Mouse (Mus musculus) lung, adult 2 months (tissue): ENCODE measurements around the gene Gcgr. TPM values are rescaled to one million over a fixed set of nuclear protein-coding genes. Genes with fewer than 3 reads are reported as not detected.
"Not testable (repeated sequence)": the region's sequence is repeated elsewhere in the genome, so short reads cannot be mapped to it uniquely, and the experiment has no call there.

ENCODE experiments used
- DNase-seq: peaks from one replicate; pipeline ENCODE4 v3.0.0; 2022
- H3K4me1 ChIP-seq: fragments of 200-500 bp; 2 replicates; pipeline ENCODE4 v1.6.1; 2011; ENCODE audit warnings: low read length; ENCODE audit not compliant: control insufficient read depth, insufficient read depth
- H3K4me3 ChIP-seq: fragments of 200-500 bp; replicated peaks from 2 replicates; pipeline ENCODE3; 2011; ENCODE audit warnings: low read depth, mild to moderate bottlenecking, control low read depth, low read length; ENCODE audit errors: extremely low read depth
- CTCF ChIP-seq: fragments of 200-500 bp; IDR thresholded peaks from 2 replicates; pipeline ENCODE4 v1.5.1; 2011; ENCODE audit warnings: mild to moderate bottlenecking, low read length, control low read depth; ENCODE audit not compliant: insufficient read depth
- POLR2A ChIP-seq: fragments of 200-500 bp; IDR thresholded peaks from 2 replicates; pipeline ENCODE4 v1.6.1; 2011; ENCODE audit warnings: low read depth, mild to moderate bottlenecking, control low read depth, low read length, borderline replicate concordance; ENCODE audit errors: extremely low read depth
- WGBS: fragments of 180-500 bp; shearing (Covaris S2); methylation state at CpG from one replicate; pipeline ENCODE4 v1.1.7; 2018; 5-methylcytosine and 5-hydroxymethylcytosine counted together
- polyA plus RNA-seq: library from polyadenylated mRNA; depleted of rRNA; stranded (reverse); fragments of >200 nt; gene quantifications from 2 replicates; pipeline ENCODE4 v1.2.3, GENCODE M21; 2012

Gene Gcgr
- polyA plus RNA-seq, 1 experiment, result 1.0 TPM

- 76% methylated on average over 3 of the region's 3 CpGs for WGBS
- no peak overlapping the region for H3K4me3 ChIP-seq
Measured at GRCm38 (mm10) chr11:120505661-120506060, 24.8 kb upstream of the Gcgr start.

GRCm38 (mm10) chr11:120506899-120507298 lies 23.6 kb upstream of the Gcgr start:
- no peak for TF ChIP-seq POLR2A
- TF ChIP-seq CTCF, result peak; percentile 44; the same call in 1 of the 2 replicates
- DNase-seq, result no peak
- no peak overlapping the region for H3K4me3 ChIP-seq
- H3K4me1 ChIP-seq, result peaks cover 7% of the 10 kb centered on the region
- 55% methylated on average over 4 of the region's 4 CpGs for WGBS

More at GRCm38 (mm10) chr11:120505661-120506060, 24.8 kb upstream of the Gcgr start:
- no peak for DNase-seq
- peaks cover 7% of the 10 kb centered on the region for H3K4me1 ChIP-seq
- no peak for TF ChIP-seq CTCF
- TF ChIP-seq POLR2A, result no peak

- no peak for TF ChIP-seq POLR2A
- no peak for TF ChIP-seq CTCF
- Histone ChIP-seq H3K4me3 (no peak overlapping the region), H3K4me1 (peaks cover 7% of the 10 kb centered on the region)
- 43% methylated on average over 13 of the region's 13 CpGs for WGBS
- DNase-seq, result peak; percentile 56
Measured at GRCm38 (mm10) chr11:120507611-120508289, 22.7 kb upstream of the Gcgr start.

GRCm38 (mm10) chr11:120508290-120508870 lies 22.1 kb upstream of the Gcgr start:
- WGBS, result 64% methylated on average over 9 of the region's 9 CpGs
- DNase-seq, result no peak
- Histone ChIP-seq H3K4me3 (no peak overlapping the region), H3K4me1 (peaks cover 7% of the 10 kb centered on the region)
- no peak for TF ChIP-seq CTCF
- no peak for TF ChIP-seq POLR2A

GRCm38 (mm10) chr11:120509940-120510339 lies 20.6 kb upstream of the Gcgr start:
- WGBS, result 40% methylated on average over 4 of the region's 4 CpGs
- peaks cover 7% of the 10 kb centered on the region for H3K4me1 ChIP-seq
- DNase-seq, result no peak
- no peak overlapping the region for H3K4me3 ChIP-seq
- no peak for TF ChIP-seq CTCF
- no peak for TF ChIP-seq POLR2A

GRCm38 (mm10) chr11:120510375-120511030 lies 20.0 kb upstream of the Gcgr start:
- DNase-seq, result no peak
- Histone ChIP-seq H3K4me1 (peaks cover 7% of the 10 kb centered on the region), H3K4me3 (peak overlapping the region; percentile 40)
- 5% methylated on average over 16 of the region's 16 CpGs for WGBS
- TF ChIP-seq POLR2A (no peak), CTCF (no peak)

- Histone ChIP-seq H3K4me1 (peaks cover 4% of the 10 kb centered on the region), H3K4me3 (no peak overlapping the region)
- TF ChIP-seq CTCF (no peak), POLR2A (no peak)
- no peak for DNase-seq
- 39% methylated on average over 6 of the region's 6 CpGs for WGBS
Measured at GRCm38 (mm10) chr11:120512790-120513453, 17.6 kb upstream of the Gcgr start.

- WGBS, result 80% methylated on average over 2 of the region's 2 CpGs
- H3K4me3 ChIP-seq, DNase-seq, H3K4me1 ChIP-seq: not testable (repeated sequence)
Measured at GRCm38 (mm10) chr11:120514262-120514661, 16.2 kb upstream of the Gcgr start.

- no peak overlapping the region for H3K4me3 ChIP-seq
- TF ChIP-seq CTCF (peak; percentile 91), POLR2A (0 out of 2 replicates have a peak, but pooled peaks have one; percentile 14)
- peak; percentile 94 for DNase-seq
- WGBS, result 19% methylated on average over 17 of the region's 17 CpGs
- H3K4me1 ChIP-seq, result peaks cover 4% of the 10 kb centered on the region
Measured at GRCm38 (mm10) chr11:120515611-120516010, 14.9 kb upstream of the Gcgr start.

GRCm38 (mm10) chr11:120517147-120517546 lies 13.4 kb upstream of the Gcgr start:
- no peak overlapping the region for H3K4me3 ChIP-seq
- whole genome bisulfite sequencing, result 83% methylated on average over 4 of the region's 4 CpGs
- TF ChIP-seq CTCF (no peak), POLR2A (no peak)

More at GRCm38 (mm10) chr11:120517147-120517546, 13.4 kb upstream of the Gcgr start:
- peaks cover 4% of the 10 kb centered on the region for H3K4me1 ChIP-seq
- no peak for DNase-seq
